Mouse (Mus musculus) lung, postnatal 36 days (tissue): Measurements from ENCODE around the gene Fam151a.
"Not testable (repeated sequence)": the region's sequence is repeated elsewhere in the genome, so short reads cannot be mapped to it uniquely, and the experiment has no call there.

Experiments
- DNase-seq: peaks from one replicate; pipeline ENCODE4 v3.0.0; 2022; ENCODE audit warnings: mixed read lengths

Gene Fam151a

GRCm38 (mm10) chr4:106733636-106734035 is at the start of gene Fam151a:
Gene Fam151a (plus strand): TSS chr4:106733889.
- no peak for DNase-seq

DNA sequence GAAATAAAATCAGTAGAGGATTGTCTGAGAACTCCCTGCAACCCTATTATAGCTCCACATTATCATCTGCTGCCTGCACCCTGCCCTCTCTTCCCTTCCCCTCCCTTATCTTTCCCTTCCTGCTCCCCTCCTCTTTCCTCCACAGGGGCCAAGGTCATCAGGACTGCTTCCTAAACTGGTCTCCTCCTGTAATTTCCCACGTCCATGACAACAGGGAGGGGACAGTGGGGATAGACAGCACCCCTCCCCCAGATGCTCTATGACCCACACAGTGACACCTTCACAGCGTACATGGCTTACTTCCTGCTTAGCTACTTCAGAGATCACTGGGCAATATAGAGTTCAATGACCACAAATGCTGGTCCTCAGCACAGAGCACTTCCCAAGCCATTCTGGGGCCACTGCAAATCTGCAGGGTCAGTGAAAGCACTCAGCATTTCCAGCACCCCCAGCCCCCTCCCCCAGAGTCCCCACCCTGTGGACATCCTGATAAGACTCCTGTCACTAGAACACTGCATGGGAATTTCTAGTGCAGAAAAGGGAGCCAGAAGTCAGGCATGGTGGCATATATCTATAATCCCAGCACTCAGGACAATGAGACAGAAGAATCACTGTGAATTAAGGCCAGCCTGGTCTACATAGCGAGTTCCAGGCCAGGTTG is 44.9 kb upstream of the Fam151a start:
- no peak for DNase-seq

DNA sequence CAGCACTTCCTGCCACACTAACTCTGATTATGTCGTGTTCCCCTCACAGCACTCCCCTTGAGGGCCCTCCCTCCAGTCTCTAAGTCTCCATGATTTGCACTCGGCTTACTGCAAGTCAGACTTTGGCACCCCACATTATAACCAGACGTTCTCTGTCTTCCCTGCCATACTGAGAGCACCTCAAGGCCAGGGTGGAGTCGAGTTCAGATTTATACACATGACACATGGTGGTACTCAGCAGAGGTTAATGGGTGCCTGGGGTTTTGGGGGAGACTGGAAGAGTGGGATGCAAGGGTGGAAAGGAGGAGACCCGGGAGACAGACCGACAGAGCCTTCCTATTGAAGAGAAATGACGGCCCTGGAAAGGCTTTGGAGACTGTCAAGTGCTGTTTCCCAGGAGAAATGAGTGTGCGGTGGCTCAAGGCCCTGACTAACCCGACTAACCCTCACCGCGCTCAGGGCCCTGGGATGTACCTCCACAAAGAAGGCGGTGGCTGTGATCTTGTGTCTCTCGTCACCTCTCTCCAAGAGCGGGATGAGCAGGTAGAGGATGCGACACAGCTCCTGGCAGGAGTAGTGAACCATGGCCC is 39.8 kb upstream of the Fam151a start:
- DNase-seq, result no peak

GRCm38 (mm10) chr4:106699989-106700388 is 33.7 kb upstream of the Fam151a start:
- peak; percentile 22 for DNase-seq

GRCm38 (mm10) chr4:106700798-106701197 is 32.9 kb upstream of the Fam151a start:
- DNase-seq, result no peak

GRCm38 (mm10) chr4:106703956-106704355 is 29.7 kb upstream of the Fam151a start:
- DNase-seq, result no peak

GRCm38 (mm10) chr4:106704416-106704815 is 29.3 kb upstream of the Fam151a start:
- no peak for DNase-seq

DNA sequence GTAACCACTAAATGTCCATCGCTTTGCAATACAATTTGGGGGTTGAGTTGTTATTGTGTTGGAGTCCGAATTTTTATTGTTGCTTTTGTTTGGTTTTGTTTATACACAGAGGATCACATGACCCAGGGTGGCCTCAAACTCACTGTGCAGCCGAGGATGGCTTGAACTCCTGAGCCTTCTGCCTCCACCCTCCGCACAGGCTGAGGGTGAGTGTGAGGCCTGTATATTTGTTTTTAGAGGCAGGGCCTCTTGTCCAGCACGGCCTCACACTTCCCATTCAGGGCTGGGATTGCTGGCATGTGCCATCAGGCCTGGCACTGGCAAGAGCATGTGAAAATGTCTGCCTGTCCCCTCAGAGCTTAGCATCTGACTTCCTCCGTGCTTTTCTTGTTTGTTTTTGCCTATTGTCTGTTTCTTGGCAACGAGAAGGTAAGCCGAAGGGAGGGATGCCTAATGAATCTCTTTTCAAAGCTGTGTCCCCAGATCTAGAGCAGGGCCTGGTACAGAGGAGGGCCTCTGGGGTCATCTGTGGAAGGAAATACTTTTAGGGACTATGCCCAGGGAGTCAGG is 28.5 kb upstream of the Fam151a start:
- peak; percentile 4 for DNase-seq

GRCm38 (mm10) chr4:106707957-106708356 is 25.7 kb upstream of the Fam151a start:
- no peak for DNase-seq

GRCm38 (mm10) chr4:106708408-106708807 is 25.3 kb upstream of the Fam151a start:
- peak; percentile 80 for DNase-seq

- DNase-seq, result no peak
Measured at GRCm38 (mm10) chr4:106713622-106714021, 20.1 kb upstream of the Fam151a start.

GRCm38 (mm10) chr4:106720631-106721030 is 13.1 kb upstream of the Fam151a start:
- no peak for DNase-seq

DNA sequence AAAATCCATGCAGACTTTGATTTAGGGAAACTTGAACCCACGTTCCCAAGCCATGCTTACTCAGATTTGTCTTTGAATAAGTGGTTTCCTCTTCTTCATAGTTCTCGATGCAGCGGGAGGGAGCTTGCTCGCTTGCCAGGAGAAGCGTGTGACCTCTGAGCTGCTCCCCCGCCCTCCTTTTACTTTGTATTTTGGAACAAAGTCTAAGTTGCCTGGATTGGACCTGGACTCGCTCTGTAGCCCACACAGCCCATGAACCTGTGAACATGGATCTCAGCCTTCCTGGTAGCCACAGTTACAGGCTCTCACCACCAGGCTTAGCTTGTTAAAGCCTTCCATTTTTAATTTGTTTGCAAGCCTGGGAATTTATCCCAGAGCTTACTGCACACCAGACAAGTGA is 2.9 kb upstream of the Fam151a start, which contains the start of gene Mroh7:
Mroh7 (minus strand) TSS at position 112 of the 400 bp plus-strand sequence.
- no peak for DNase-seq

- not testable (repeated sequence) for DNase-seq
Measured at GRCm38 (mm10) chr4:106736884-106737283, 3.2 kb downstream of the Fam151a start.

GRCm38 (mm10) chr4:106737904-106738303 is 4.2 kb downstream of the Fam151a start:
- no peak for DNase-seq

DNA sequence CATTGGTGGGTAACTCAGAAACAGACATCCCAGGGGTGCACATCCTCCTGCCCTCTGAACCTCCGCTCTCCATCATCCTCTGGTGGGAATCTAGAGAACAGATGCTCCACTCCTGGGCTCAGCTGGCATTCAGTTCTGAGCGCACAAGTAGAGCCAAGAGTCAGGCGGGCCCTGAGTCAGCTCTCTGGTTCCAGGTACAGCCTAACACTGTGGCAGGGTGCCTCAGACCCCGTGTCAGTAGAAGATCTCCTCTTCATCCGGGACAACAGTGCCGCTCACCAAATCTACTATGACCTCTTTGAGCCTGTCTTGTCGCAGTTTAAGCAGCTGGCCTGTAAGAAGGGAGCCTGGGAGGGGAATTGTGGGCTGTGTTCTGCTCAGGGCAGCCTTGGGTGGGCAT is 12.2 kb downstream of the Fam151a start:
- peak; percentile 4 for DNase-seq

- no peak for DNase-seq
Measured at GRCm38 (mm10) chr4:106747001-106747580, 13.4 kb downstream of the Fam151a start.

- DNase-seq, result peak; percentile 59
Measured at GRCm38 (mm10) chr4:106749699-106750098, 16.0 kb downstream of the Fam151a start.

- no peak for DNase-seq
Measured at GRCm38 (mm10) chr4:106751726-106752125, 18.0 kb downstream of the Fam151a start.

- no peak for DNase-seq
Measured at GRCm38 (mm10) chr4:106764166-106764565, 30.5 kb downstream of the Fam151a start.

DNA sequence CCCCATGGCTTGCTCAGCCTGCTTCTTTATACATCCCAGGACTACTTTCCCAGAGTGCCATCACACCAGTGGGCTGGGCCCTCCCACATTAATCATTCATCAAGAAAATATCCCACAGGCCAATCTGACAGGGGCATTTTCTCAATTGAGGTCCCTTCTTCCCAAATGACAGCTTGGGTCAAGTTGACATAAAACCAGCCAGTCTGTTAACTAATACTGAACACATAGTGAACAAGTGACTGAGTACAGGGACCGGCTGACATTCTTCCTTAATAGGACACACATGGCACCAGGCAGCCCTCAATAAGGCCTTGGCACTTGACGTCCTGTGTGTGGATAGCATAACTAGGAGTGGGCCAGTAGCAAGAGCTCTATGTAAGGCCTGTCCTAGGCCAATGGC is 35.6 kb downstream of the Fam151a start:
- no peak for DNase-seq

DNA sequence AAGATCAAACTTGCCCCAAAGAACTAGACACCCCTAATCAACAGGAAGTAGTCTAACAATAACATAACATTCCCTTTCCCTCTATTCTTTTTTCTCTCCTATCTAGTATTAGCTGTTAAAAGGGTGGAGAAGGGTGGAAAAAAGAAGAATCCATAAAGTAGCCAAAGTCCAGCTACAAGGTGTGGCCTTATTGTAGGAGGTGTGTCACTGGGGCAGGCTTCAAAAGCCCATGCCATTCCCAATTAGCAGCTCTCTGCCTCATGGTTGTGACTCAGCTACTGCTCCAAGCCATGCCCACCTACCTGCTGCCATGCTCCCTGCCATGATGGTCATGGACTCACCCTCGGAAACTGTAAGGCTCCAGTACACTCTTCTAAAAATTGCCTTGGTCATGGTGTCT is 38.9 kb downstream of the Fam151a start:
- no peak for DNase-seq

DNA sequence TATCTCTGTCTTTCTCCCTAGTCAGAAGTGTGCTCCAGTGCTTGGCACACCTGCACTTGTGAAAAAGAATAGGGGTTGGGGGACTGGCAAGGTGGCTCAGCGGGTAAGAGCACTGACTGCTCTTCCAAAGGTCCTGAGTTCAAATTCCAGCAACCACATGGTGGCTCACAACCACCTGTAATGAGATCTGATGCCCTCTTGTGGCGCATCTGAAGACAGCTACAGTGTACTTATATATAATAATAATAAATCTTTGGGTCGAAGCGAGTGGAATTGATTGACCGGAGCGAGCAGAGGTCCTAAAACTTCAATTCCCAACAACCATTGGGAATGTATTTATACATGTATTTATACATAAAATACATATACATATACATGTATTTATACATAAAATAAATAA is 42.1 kb downstream of the Fam151a start:
- not testable (repeated sequence) for DNase-seq

DNA sequence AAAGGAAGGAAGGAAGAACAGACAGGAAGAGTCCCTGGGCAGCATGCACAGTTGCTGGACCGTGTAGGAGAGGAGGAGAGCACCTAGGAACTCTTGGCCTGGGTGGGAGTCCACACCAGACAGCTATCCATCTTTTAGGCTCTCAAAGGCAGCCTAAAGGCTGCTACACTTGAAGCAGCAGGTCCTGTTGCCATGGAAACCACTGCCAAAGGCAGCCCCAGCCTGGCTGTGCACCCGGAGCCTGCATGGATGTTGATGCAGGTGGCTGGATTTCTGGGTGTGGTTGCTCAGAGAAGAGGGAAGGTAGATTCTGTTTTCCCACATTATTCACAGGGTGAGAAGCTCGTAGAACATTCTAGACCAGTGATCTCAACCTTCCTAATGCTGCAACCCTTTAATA is 43.3 kb downstream of the Fam151a start:
- DNase-seq, result no peak
